Mouse (Mus musculus): ENCODE results near the gene Slc33a1.
A peak's percentile ranks its signal among the peaks of the same experiment; 100 is the strongest.

Slc33a1 gene

GRCm38 (mm10) chr3:63964100-63964921 lies at the start of gene Slc33a1:
TSS of gene Slc33a1 (minus strand) at chr3:63964768.
- DNase-seq: peak; percentile 98 to 99

GRCm38 (mm10) chr3:63988722-63989440 lies 24.3 kb upstream of the Slc33a1 start:
- no peak for DNase-seq

- DNase-seq: no peak
Observed at GRCm38 (mm10) chr3:63986656-63987055, 22.1 kb upstream of the Slc33a1 start.

- DNase-seq: no peak
Observed at GRCm38 (mm10) chr3:63977895-63978294, 13.3 kb upstream of the Slc33a1 start.

GRCm38 (mm10) chr3:63975955-63976908 lies 11.7 kb upstream of the Slc33a1 start, which contains the start of gene Gmps:
TSS of gene Gmps (plus strand) at chr3:63976106.
- DNase-seq: peak; percentile 94

- no peak for DNase-seq
Observed at GRCm38 (mm10) chr3:63965929-63966328, 1.4 kb upstream of the Slc33a1 start.

- no peak for DNase-seq
Observed at GRCm38 (mm10) chr3:63964922-63965249, 318 bp upstream of the Slc33a1 start.

- peak in 1 of 2 experiments; percentile 10 for DNase-seq
Observed at GRCm38 (mm10) chr3:63963421-63964099, 1.0 kb downstream of the Slc33a1 start.

GRCm38 (mm10) chr3:63949837-63950236 lies 14.7 kb downstream of the Slc33a1 start:
- no peak for DNase-seq

GRCm38 (mm10) chr3:63941204-63941850 lies 23.2 kb downstream of the Slc33a1 start:
- no peak for DNase-seq

GRCm38 (mm10) chr3:63938928-63939327 lies 25.6 kb downstream of the Slc33a1 start:
- DNase-seq: no peak

- peak; percentile 92 to 93 for DNase-seq
Observed at GRCm38 (mm10) chr3:63928878-63929859, 35.4 kb downstream of the Slc33a1 start, which contains the start of gene E130311K13Rik. TSS of gene E130311K13Rik (minus strand) at chr3:63929472.

GRCm38 (mm10) chr3:63919634-63920033 lies 44.9 kb downstream of the Slc33a1 start:
- DNase-seq: peak in 1 of 2 experiments; percentile 8

GRCm38 (mm10) chr3:63910301-63910700 lies 54.3 kb downstream of the Slc33a1 start:
- no peak for DNase-seq

GRCm38 (mm10) chr3:63905241-63905640 lies 59.3 kb downstream of the Slc33a1 start:
- DNase-seq: peak in 1 of 2 experiments; percentile 5

GRCm38 (mm10) chr3:63904157-63904556 lies 60.4 kb downstream of the Slc33a1 start:
- DNase-seq: no peak

GRCm38 (mm10) chr3:63900021-63900571 lies 64.5 kb downstream of the Slc33a1 start:
- DNase-seq: no peak

- DNase-seq: peak; percentile 49 to 60
Observed at GRCm38 (mm10) chr3:63899309-63899695, 65.3 kb downstream of the Slc33a1 start, which contains the start of gene Plch1. TSS of gene Plch1 (minus strand) at chr3:63899472.

GRCm38 (mm10) chr3:63898581-63899308 lies 65.8 kb downstream of the Slc33a1 start:
- DNase-seq: peak; percentile 73 to 78
